Mouse (Mus musculus): Measurements from ENCODE around the gene Ifna12. TPM values are rescaled to one million over a fixed set of nuclear protein-coding genes. Genes with fewer than 3 reads are reported as not detected.
"Not testable (repeated sequence)": the region's sequence is repeated elsewhere in the genome, so short reads cannot be mapped to it uniquely, and the experiment has no call there.

Ifna12 gene
- polyA plus RNA-seq, 1 experiment from 2014 or later: not detected

GRCm38 (mm10) chr4:88571698-88572097, 31.5 kb downstream of the Ifna12 start, which contains the start of gene Ifna14:
Gene Ifna14 (minus strand): TSS chr4:88571798.
- Histone ChIP-seq H3K9ac (ENCODE audit: low read length) (no peak within 1 kb of the TSS), H3K4me2 (ENCODE audit: low read length) (no peak within 1 kb of the TSS), H3K27me3 (ENCODE audit: control insufficient read depth, insufficient read depth, low read length) (no peaks in the 10 kb centered on the region), H3K4me1 (ENCODE audit: control insufficient read depth in 2 of 2, insufficient read depth in 2 of 2, low read length in 2 of 2) (no peaks in the 10 kb centered on the region), H3K9me3 (ENCODE audit: control insufficient read depth, low read length) (no peaks in the 10 kb centered on the region), H3K4me3 (ENCODE audit: control insufficient read depth in 1 of 2, insufficient read depth in 1 of 2, low read depth in 1 of 2, low read length in 2 of 2) (no peak within 1 kb of the TSS), H3K36me3 (ENCODE audit: control insufficient read depth, insufficient read depth, low read length) (no peaks in the 10 kb centered on the region), H3K27ac (replicated peaks in 1 of 2; ENCODE audit: control insufficient read depth in 1 of 2, insufficient read depth in 1 of 2, low read depth in 2 of 2, low read length in 2 of 2) (no peak within 1 kb of the TSS)
- 93% methylated on average over 1 of the region's 1 CpGs for WGBS
- ATAC-seq (ENCODE audit: insufficient number of reproducible peaks, insufficient read depth, low FRiP score, low read depth): no peak

GRCm38 (mm10) chr4:88561791-88562190, 41.4 kb downstream of the Ifna12 start:
- no peak overlapping the region for H3K4me3 ChIP-seq (ENCODE audit: control insufficient read depth in 1 of 2, insufficient read depth in 1 of 2, low read depth in 1 of 2, low read length in 2 of 2)
- WGBS: 95% methylated on average over 1 of the region's 1 CpGs
- H3K4me2 ChIP-seq (ENCODE audit: low read length): no peak overlapping the region
- H3K36me3 ChIP-seq (ENCODE audit: control insufficient read depth, insufficient read depth, low read length): no peaks in the 10 kb centered on the region
- H3K27me3 ChIP-seq (ENCODE audit: control insufficient read depth, insufficient read depth, low read length): no peaks in the 10 kb centered on the region
- ATAC-seq (ENCODE audit: insufficient number of reproducible peaks, insufficient read depth, low FRiP score, low read depth): no peak
- no peak overlapping the region for H3K9ac ChIP-seq (ENCODE audit: low read length)
- H3K9me3 ChIP-seq (ENCODE audit: control insufficient read depth, low read length): no peaks in the 10 kb centered on the region
- no peaks in the 10 kb centered on the region for H3K4me1 ChIP-seq (ENCODE audit: control insufficient read depth in 2 of 2, insufficient read depth in 2 of 2, low read length in 2 of 2)
- H3K27ac ChIP-seq (replicated peaks in 1 of 2; ENCODE audit: control insufficient read depth in 1 of 2, insufficient read depth in 1 of 2, low read depth in 2 of 2, low read length in 2 of 2): no peak overlapping the region

GRCm38 (mm10) chr4:88558145-88558544, 45.0 kb downstream of the Ifna12 start, which contains the start of gene Ifna15:
Gene Ifna15 (minus strand): TSS chr4:88558245.
- H3K4me2 ChIP-seq (ENCODE audit: low read length); H3K4me3 ChIP-seq (ENCODE audit: control insufficient read depth in 1 of 2, insufficient read depth in 1 of 2, low read depth in 1 of 2, low read length in 2 of 2); H3K27me3 ChIP-seq (ENCODE audit: control insufficient read depth, insufficient read depth, low read length); H3K36me3 ChIP-seq (ENCODE audit: control insufficient read depth, insufficient read depth, low read length); H3K4me1 ChIP-seq (ENCODE audit: control insufficient read depth in 2 of 2, insufficient read depth in 2 of 2, low read length in 2 of 2); H3K27ac ChIP-seq (replicated peaks in 1 of 2; ENCODE audit: control insufficient read depth in 1 of 2, insufficient read depth in 1 of 2, low read depth in 2 of 2, low read length in 2 of 2); H3K9me3 ChIP-seq (ENCODE audit: control insufficient read depth, low read length); ATAC-seq (ENCODE audit: insufficient number of reproducible peaks, insufficient read depth, low FRiP score, low read depth); H3K9ac ChIP-seq (ENCODE audit: low read length): not testable (repeated sequence)

Other genes with a start within 250 kb of the Ifna12 start
- 9.7 and 12.3 TPM in 2 replicates for gene Hacd4, start 164.4 kb downstream of the Ifna12 start, polyA plus RNA-seq (2014; fragmentation: Nextera tagmentation; extraction: Ambion mirVana)
- not detected in 2 replicates for gene Ifnb1, start 80.6 kb downstream of the Ifna12 start, polyA plus RNA-seq (2014; fragmentation: Nextera tagmentation; extraction: Ambion mirVana)
- not detected in 2 replicates for gene Ifna15, start 45.1 kb downstream of the Ifna12 start, polyA plus RNA-seq (2014; fragmentation: Nextera tagmentation; extraction: Ambion mirVana)
- gene Ifna14, start 31.6 kb downstream of the Ifna12 start, polyA plus RNA-seq (2014; fragmentation: Nextera tagmentation; extraction: Ambion mirVana): not detected in 2 replicates
- gene Ifna9, start 11.0 kb downstream of the Ifna12 start, polyA plus RNA-seq (2014; fragmentation: Nextera tagmentation; extraction: Ambion mirVana): not detected in 2 replicates
- gene C87499, start 31.0 kb upstream of the Ifna12 start, polyA plus RNA-seq (2014; fragmentation: Nextera tagmentation; extraction: Ambion mirVana): not detected in 2 replicates
- gene Ifna13, start 41.1 kb upstream of the Ifna12 start, polyA plus RNA-seq (2014; fragmentation: Nextera tagmentation; extraction: Ambion mirVana): not detected in 2 replicates
- gene Ifna16, start 73.5 kb upstream of the Ifna12 start, polyA plus RNA-seq (2014; fragmentation: Nextera tagmentation; extraction: Ambion mirVana): not detected in 2 replicates
- gene Ifna2, start 80.5 kb upstream of the Ifna12 start, polyA plus RNA-seq (2014; fragmentation: Nextera tagmentation; extraction: Ambion mirVana): not detected in 2 replicates
- not detected in 2 replicates for gene Ifnab, start 88.0 kb upstream of the Ifna12 start, polyA plus RNA-seq (2014; fragmentation: Nextera tagmentation; extraction: Ambion mirVana)
- gene Gm26566, start 118.4 kb upstream of the Ifna12 start, polyA plus RNA-seq (2014; fragmentation: Nextera tagmentation; extraction: Ambion mirVana): 1.6 and 1.7 TPM in 2 replicates
- 105 and 108 TPM in 2 replicates for gene Klhl9, start 119.1 kb upstream of the Ifna12 start, polyA plus RNA-seq (2014; fragmentation: Nextera tagmentation; extraction: Ambion mirVana)
- gene Gm13271, start 151.5 kb upstream of the Ifna12 start, polyA plus RNA-seq (2014; fragmentation: Nextera tagmentation; extraction: Ambion mirVana): not detected in 2 replicates
- 0.49 TPM in 1 of 2 replicates, not detected in the other for gene Gm13283, start 156.7 kb upstream of the Ifna12 start, polyA plus RNA-seq (2014; fragmentation: Nextera tagmentation; extraction: Ambion mirVana)
- gene Gm13290, start 170.5 kb upstream of the Ifna12 start, polyA plus RNA-seq (2014; fragmentation: Nextera tagmentation; extraction: Ambion mirVana): not detected in 2 replicates
- not detected in 2 replicates for gene Gm13289, start 173.5 kb upstream of the Ifna12 start, polyA plus RNA-seq (2014; fragmentation: Nextera tagmentation; extraction: Ambion mirVana)
- not detected in 2 replicates for gene Gm13272, start 176.5 kb upstream of the Ifna12 start, polyA plus RNA-seq (2014; fragmentation: Nextera tagmentation; extraction: Ambion mirVana)
- gene Ifnz, start 178.8 kb upstream of the Ifna12 start, polyA plus RNA-seq (2014; fragmentation: Nextera tagmentation; extraction: Ambion mirVana): not detected in 2 replicates
- not detected in 2 replicates for gene Gm13276, start 182.3 kb upstream of the Ifna12 start, polyA plus RNA-seq (2014; fragmentation: Nextera tagmentation; extraction: Ambion mirVana)
- not detected in 2 replicates for gene Gm13277, start 185.3 kb upstream of the Ifna12 start, polyA plus RNA-seq (2014; fragmentation: Nextera tagmentation; extraction: Ambion mirVana)
- not detected in 2 replicates for gene Gm13278, start 188.2 kb upstream of the Ifna12 start, polyA plus RNA-seq (2014; fragmentation: Nextera tagmentation; extraction: Ambion mirVana)
- not detected in 2 replicates for gene Gm13275, start 191.1 kb upstream of the Ifna12 start, polyA plus RNA-seq (2014; fragmentation: Nextera tagmentation; extraction: Ambion mirVana)
- gene Gm13279, start 194.0 kb upstream of the Ifna12 start, polyA plus RNA-seq (2014; fragmentation: Nextera tagmentation; extraction: Ambion mirVana): not detected in 2 replicates
- gene Gm13285, start 196.3 kb upstream of the Ifna12 start, polyA plus RNA-seq (2014; fragmentation: Nextera tagmentation; extraction: Ambion mirVana): 0.66 and 0.80 TPM in 2 replicates
- gene Gm13287, start 199.9 kb upstream of the Ifna12 start, polyA plus RNA-seq (2014; fragmentation: Nextera tagmentation; extraction: Ambion mirVana): not detected in 2 replicates
- gene Gm13288, start 202.2 kb upstream of the Ifna12 start, polyA plus RNA-seq (2014; fragmentation: Nextera tagmentation; extraction: Ambion mirVana): 0.07 TPM in 1 of 2 replicates, not detected in the other
- not detected in 2 replicates for gene Ifna7, start 212.9 kb upstream of the Ifna12 start, polyA plus RNA-seq (2014; fragmentation: Nextera tagmentation; extraction: Ambion mirVana)
- not detected in 2 replicates for gene Ifna11, start 216.6 kb upstream of the Ifna12 start, polyA plus RNA-seq (2014; fragmentation: Nextera tagmentation; extraction: Ambion mirVana)
- not detected in 2 replicates for gene Ifna6, start 224.0 kb upstream of the Ifna12 start, polyA plus RNA-seq (2014; fragmentation: Nextera tagmentation; extraction: Ambion mirVana)
- not detected in 2 replicates for gene Ifna5, start 232.1 kb upstream of the Ifna12 start, polyA plus RNA-seq (2014; fragmentation: Nextera tagmentation; extraction: Ambion mirVana)
- gene Ifna4, start 238.5 kb upstream of the Ifna12 start, polyA plus RNA-seq (2014; fragmentation: Nextera tagmentation; extraction: Ambion mirVana): not detected in 2 replicates
- gene Ifna1, start 246.7 kb upstream of the Ifna12 start, polyA plus RNA-seq (2014; fragmentation: Nextera tagmentation; extraction: Ambion mirVana): not detected in 2 replicates